30 mouse cellular contexts compared by ENCODE assay signal in genomic region chr11:72452140-72452665, GRCm38 (mm10). TPM values are rescaled to one million over a fixed set of nuclear protein-coding genes. Genes with fewer than 3 reads are reported as not detected.
"Had no signal": no experiment of that assay in that cellular context is flagged by ENCODE, and none has a peak within 500 bp of the region (broad histone marks: within the 10 kb centered on the region; RNA-seq: fewer than 3 reads in every experiment).

No protein-coding gene starts in this region.

- H3K9ac ChIP-seq: heart, embryonic 12.5 days; hindbrain, embryonic 13.5 days; hindbrain, embryonic 15.5 days; limb, embryonic 13.5 days; limb, embryonic 15.5 days; liver, embryonic 12.5 days; liver, embryonic 14.5 days had no signal

- H3K27me3 ChIP-seq: heart, embryonic 12.5 days; hindbrain, embryonic 13.5 days; hindbrain, embryonic 15.5 days; limb, embryonic 13.5 days; limb, embryonic 15.5 days; liver, embryonic 12.5 days had no signal

- ATAC-seq: hindbrain, postnatal 0 days; intestine, embryonic 16.5 days; liver, embryonic 12.5 days had no signal

- H3K9me3 ChIP-seq: heart, embryonic 10.5 days; heart, embryonic 12.5 days; hindbrain, embryonic 13.5 days; hindbrain, embryonic 15.5 days; limb, embryonic 13.5 days; limb, embryonic 15.5 days; liver, embryonic 12.5 days had no signal

- DNase-seq: gastrocnemius, postnatal 14 days; gastrocnemius, postnatal 36 days; heart, adult 11 months; heart, postnatal 10 days; kidney, adult 11 months; kidney, adult 2 months; kidney, adult 9 months; kidney, postnatal 14 days; kidney, postnatal 36 days; layer of hippocampus, adult 9-11 months; layer of hippocampus, postnatal 36 days; left cerebral cortex, postnatal 4 days had no signal

- H3K4me3 ChIP-seq: heart, embryonic 10.5 days; heart, embryonic 12.5 days; hindbrain, embryonic 13.5 days; hindbrain, embryonic 15.5 days; limb, embryonic 13.5 days; limb, embryonic 15.5 days; liver, embryonic 12.5 days had no signal

- H3K4me1 ChIP-seq: limb, embryonic 13.5 days; limb, embryonic 15.5 days had no signal

- H3K27ac ChIP-seq: heart, embryonic 10.5 days; hindbrain, embryonic 13.5 days; hindbrain, embryonic 15.5 days; hindbrain, postnatal 0 days; kidney, postnatal 0 days; limb, embryonic 13.5 days; limb, embryonic 15.5 days; liver, embryonic 12.5 days; liver, embryonic 14.5 days had no signal

RNA-seq across cellular contexts. Expression of gene Ggt6, which starts 16.9 kb away (rescaled TPM):
- total RNA-seq: heart, postnatal 10 days; hematopoietic stem cell, adult 5-6 weeks; hindbrain, postnatal 0 days; layer of hippocampus, postnatal 14 days; layer of hippocampus, postnatal 36 days; left cerebral cortex, postnatal 10 days; left cerebral cortex, postnatal 25 days; left cerebral cortex, postnatal 4 days had no signal
- polyA plus RNA-seq: heart, embryonic 10.5 days; heart, embryonic 12.5 days; heart, embryonic 14.5 days; hindbrain, embryonic 11.5 days; hindbrain, embryonic 13.5 days; hindbrain, embryonic 15.5 days; hindbrain, postnatal 0 days; limb, embryonic 11.5 days; liver, embryonic 12.5 days had no signal
